Mouse (Mus musculus) urinary bladder, postnatal 4 days (tissue): ENCODE measurements around the gene Morn1.

Experiments
- DNase-seq, 2 experiments: peaks; one replicate each; pipeline ENCODE4 v3.0.0; 2021 to 2022; ENCODE audit warnings: low spot score in 2 of 2

Morn1 gene

DNA sequence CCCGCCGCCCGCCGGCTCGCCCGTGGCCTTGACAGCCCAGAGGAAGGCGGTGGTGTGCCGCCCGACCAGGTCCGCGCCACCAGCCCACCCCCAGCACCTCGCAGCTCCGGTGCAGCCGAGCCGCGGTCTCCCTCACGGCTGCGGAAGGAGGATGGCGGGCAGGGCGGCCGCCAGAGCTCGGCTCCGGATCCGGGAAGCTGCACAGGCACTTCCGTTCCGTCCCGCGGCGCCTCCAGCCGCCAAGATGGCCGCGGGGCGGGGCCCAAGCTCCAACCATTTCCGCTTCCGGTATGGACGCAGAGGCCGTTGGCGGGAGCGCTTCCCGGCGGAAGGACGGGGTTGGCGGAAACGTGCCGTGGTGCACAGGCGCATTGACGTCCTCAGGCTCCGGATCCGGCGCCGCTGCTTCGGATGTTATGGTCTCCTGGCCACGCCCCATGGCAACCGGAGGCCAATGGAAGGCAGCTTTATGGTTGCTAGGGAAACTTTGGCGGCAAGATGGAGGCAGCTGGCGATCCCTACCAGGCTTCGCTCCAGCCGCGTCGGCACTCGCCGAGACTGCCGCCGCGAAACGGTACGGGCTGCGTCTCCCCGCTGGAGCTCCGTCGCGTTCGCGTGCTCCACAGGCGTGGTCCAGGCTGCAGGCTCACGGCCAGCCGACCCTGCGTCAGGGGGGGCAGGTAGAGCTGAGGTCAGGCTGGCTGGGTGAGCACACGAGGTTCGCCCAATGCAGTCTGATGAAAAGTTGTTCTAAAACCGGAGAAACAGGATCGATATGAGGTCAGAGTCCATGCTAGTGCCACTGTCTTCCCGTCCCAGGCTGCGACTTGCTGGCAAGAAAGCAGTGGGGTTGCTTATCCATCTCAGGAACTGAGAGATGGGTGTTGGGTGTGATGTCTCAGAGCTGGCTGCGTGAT, at the start of gene Morn1, which contains the start of gene Rer1:
Gene Morn1, plus strand, starts transcription at position 470 of the 917 bp plus-strand sequence.
Gene Rer1, minus strand, starts transcription at position 275 of the 917 bp plus-strand sequence.
- peak; percentile 100 for DNase-seq

DNA sequence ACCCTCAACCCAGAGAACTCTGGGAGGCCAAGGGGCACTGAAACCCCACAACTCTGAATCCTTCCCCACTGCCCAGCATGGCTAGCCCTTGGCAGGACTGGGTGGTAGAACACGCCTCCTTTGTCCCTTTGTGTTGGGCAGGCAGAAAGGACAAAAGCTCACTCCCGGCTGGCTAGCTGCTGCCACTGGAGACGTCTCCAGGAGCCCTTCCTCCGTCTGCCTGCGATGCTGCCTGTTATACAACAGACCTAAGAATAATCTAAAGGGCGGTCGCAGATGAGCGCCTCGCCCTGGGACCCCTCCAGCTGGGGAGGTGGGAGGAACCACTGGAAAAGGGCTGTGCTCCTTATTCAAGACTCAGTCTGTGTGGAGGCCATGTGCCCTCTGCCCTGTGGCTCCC, 46.2 kb upstream of the Morn1 start:
- DNase-seq: no peak

DNA sequence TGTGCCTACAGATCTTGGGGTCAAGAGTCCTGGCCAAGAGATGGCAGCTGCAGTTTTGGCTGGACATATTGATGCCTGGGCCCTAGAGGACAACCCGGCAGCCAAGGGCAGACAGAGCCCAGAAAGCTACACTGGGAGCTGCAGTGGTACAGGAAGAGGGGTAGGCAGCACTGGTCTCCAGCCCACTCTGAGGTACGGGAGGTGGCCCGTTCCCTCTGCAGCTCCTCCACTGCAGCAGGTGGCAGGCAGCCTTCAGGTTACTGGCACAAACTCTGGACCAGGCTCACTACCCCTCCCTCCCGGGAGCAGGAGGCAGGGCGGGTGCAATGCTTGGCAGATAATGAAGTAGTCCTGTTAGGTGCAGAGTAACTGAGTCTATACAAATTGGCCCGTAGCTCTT, 45.7 kb upstream of the Morn1 start:
- DNase-seq: no peak

DNA sequence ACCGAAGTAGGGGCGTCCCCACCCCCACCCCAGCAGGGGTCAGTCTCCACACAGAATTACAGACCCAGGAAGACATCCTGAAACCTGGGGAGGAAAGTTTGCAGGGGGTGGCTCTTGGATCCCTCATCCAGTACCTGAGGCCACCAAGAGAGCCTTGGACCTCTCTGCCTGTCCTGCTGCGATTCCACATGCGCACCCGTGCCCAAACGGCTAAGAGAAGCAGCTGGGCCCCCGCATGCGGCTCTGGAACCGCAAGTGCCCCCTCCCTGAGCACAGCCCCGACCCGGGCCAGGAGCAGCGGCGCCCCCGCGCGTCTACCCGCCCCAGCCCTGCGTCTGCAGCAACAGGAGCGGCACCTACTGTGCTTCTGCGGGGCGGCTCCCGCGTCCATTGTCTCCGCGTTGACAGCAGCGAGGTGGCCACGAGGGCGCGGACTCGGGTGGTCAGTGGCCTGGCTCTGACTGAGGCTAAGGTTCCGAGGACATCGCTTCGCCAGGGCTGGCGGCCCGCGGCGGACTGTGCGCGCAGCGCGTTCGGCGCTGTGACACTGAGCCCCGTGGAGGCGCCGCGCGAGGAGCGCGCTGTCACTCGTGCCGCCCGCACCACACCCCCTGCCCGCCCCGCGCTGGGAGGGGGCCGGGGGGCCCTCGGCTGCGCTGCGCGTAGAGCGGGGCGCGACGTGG, 43.6 kb upstream of the Morn1 start:
- DNase-seq: no peak

DNA sequence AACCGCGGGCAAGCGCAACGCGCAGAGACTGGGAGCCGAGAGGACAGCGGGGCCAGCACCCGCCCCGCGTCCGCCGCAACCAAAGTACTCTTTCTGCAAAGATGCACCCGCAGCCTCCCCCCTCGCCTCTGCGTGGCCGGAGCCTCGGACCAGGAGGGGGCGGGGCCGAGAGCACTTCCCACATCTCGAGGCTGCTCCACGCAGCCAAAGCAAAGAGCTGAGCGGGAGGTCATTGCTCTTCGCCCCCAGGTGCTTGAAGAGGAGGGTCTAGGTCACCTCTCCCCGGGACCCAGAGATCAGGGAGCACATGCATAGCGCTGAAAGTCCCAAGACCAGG, 43.1 kb upstream of the Morn1 start:
- DNase-seq: no peak

DNA sequence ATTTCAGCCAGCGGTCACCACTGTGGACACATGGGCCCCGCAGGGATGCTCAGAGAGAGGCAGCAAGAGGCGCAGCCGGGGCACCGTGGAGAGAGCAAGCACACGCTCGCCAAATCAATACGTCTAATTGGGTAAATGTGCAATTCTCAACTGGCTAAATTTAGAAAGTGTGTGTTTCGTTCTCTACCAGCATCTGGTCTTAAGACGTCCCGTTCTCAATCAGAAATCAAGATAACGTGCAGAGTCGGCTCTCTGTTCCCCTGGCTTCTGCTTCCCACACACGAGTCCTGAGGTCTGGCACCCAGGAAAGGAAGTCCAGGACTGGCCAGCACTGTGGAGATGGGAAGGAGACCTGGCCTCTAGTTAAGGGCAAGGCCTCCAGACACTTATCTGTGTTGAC, 39.7 kb upstream of the Morn1 start:
- DNase-seq: no peak

DNA sequence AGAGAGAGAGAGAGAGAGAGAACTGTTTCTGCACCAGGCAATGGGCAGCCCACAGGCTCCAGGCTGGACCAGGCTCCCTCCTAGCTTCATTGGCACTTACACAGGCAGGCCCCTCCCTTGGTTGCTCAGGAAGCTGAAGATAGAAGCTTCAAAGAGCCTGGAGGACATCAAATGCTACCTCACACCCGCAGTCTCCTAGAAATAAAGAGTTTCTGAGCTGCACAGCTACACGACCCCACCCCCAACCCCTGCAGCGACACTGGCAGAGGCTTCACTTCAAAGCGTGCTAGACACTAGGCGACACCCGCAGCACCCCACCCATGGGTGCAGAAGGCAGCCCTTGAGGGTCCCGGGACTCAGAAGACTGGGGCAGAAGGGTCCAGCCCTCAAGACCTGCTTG, 36.3 kb upstream of the Morn1 start:
- no peak for DNase-seq

DNA sequence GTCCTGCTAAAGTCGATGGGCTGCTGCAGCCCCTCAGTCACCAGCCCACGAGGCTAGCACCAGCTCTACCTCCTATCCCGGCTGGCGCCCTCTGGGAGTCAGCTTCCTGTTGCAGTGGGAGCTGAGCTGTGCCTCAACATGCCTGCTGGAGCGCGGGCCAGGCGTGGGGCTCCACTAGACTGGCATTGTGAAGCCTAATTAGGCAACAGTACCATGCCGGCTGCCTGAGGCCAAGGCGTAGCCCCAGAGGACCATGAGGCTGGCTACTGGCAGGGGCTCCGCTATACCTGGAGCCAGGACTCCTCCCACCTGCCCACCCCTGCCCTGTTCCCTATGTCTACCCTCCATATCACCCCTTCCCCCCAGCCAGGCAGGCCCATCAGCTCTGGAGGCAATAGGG, 29.7 kb upstream of the Morn1 start, which contains the start of gene Plch2:
Gene Plch2, minus strand, starts transcription at position 61 of the 400 bp plus-strand sequence.
- DNase-seq: no peak

DNA sequence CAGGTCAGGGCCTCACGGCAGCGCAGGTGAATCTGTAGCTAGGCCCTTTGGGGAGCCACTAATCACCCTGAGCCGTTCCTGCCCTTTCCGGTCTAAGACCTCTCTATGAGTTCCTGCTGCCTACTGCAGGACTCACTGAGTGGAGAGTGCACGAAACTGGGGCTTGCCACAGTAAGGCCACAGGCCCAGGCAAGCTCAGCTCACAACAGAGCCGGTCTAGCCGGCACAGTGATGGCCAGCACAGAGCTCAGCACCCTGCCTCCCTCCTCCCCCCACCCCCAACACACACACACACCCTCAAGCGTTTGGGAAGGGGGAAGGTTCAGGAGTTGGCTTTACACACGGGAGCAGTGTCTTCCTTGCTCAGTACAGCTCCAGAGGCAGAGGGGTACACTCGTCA, 28.1 kb upstream of the Morn1 start:
- no peak for DNase-seq

DNA sequence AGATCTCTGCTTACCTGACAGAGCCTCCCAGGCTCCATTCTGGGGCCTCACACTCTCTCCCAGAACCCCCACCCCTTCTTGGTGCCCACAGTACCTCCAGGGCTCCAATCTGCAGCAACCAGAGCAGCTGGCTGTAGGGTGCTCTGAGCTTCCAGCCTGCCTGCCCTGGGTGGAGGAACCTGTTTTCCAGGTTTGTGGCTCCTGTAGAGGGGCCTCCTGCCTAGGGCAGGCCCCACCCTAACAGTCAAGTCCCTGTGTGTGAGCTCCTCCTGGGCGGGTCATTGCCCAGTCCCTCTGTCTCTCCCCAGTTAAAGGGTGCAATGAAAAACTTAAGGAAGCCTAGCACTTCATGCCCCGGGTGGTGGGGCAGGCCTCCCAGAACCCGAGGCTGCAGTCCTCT, 22.5 kb upstream of the Morn1 start:
- peak in 1 of 2 experiments; percentile 59 for DNase-seq

DNA sequence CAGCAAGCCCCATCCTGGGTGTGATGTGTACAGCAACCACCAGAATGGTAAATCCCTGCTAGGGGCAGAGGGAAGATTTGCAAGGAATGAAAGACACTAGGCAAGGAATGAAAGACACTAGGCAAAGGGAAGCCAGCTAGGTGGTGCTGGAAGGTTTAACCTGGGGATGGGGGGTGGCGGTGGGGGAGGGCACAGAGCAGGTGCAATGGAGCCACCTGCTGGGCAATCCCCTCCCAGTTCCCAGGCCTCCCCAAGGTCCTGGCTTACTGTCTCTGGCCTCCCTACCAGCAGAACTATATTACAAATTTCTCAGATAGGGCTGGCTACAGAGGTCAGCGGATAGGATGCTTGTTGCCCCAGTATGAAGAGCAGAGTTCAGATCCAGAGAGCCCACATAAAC, 21.9 kb upstream of the Morn1 start:
- DNase-seq: no peak

DNA sequence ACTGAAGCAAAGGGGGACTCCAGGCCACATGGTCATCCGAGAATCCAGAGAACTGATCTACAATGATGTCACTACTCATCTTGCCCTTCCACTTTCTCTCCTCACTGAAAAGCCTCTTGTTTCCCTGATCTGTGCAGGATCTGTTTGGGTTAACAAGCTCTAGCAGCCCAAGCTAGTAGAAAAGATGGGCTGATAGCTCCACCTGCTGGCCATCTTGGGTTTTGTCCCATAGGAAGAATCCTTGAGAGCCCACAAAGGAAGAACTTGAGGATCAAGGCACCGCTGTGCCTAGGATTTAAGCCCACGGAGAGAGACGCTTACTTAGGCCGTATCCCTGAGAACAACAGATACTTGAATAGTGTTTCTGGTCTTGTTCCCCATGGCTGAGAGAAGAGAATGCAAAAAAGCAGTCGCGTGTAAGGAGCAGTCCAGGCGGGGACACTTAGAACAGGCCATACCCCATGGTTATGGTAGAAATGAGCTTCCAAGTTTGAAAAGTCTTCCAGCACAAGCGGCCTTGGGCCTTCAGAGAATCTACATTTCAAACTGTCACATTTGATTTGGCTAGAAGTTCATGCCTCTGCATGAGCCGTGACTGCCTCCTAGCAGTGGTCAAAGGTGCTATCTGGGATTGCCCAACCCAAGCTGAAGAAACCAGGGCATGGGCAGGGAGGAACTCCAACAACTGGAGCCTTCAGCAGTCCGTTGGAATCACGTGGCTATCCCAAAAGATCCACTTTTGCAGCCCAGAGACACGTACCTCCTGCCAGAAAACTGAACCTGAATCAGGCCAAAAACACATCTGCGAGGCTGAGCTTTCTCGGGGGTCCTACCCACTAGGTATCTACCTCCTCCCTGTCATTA, 20.2 kb upstream of the Morn1 start:
- peak; percentile 77 to 88 for DNase-seq

DNA sequence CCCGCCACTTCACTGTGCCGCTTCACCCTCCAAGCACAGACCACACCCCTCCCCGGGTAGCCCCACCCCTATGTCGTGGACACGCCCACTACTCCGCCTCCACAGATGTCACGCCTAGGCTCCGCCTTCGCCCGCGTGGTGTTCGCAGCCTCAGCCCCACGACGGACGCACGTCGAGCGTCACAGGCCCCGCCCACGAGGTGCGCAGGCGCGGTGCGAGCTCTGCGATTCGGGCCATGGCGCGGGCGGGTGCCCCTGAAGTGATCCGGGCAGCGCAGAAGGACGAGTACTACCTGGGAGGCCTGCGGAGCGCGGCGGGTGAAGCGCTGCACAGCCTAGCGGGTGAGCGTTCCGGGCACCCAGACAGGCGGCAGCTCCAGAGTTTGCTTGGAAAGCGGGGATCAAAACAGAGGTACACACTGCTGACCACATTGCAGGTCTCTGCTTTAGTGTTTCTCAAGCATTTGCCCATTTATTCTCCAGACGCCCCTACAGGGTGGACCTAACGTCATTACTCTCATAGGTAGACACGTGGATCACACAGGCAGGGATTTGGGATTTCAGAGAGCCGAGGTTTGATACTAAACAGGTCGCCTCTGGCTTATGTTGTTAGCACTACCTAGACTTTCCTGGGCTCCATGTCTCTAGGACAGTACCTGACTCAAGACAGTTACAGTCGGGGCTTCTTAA, 19.4 kb upstream of the Morn1 start, which contains the start of gene Pex10:
Gene Pex10, plus strand, starts transcription at position 183 of the 689 bp plus-strand sequence.
- peak; percentile 95 to 97 for DNase-seq

DNA sequence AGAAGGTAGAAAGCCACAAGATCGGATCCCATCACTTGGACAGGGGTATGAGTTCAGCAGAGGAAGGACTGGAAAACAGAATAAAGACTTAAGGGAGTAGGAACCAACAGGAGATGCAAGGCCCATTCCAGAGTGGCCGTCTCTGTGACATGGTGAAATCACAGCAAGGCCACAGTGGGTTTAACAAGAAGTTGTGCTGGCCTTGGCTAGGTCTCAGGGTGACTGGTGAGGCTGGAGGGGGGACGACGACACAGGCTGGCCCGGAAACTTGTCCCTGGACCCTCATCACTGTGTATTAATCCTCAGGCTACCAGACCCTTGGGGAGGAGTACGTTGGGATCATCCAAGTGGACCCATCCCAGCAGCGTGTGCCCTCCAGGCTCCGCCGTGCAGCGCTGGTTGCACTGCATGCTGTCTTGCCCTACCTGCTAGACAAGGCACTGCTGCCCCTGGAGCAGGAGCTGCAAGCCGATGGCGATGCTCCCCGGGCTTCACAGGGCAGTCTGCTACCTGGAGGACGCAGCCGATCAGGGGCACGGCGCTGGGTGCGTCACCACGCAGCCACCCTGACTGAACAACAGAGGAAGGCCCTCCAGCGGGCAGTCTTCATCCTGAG, 17.9 kb upstream of the Morn1 start:
- DNase-seq: no peak

DNA sequence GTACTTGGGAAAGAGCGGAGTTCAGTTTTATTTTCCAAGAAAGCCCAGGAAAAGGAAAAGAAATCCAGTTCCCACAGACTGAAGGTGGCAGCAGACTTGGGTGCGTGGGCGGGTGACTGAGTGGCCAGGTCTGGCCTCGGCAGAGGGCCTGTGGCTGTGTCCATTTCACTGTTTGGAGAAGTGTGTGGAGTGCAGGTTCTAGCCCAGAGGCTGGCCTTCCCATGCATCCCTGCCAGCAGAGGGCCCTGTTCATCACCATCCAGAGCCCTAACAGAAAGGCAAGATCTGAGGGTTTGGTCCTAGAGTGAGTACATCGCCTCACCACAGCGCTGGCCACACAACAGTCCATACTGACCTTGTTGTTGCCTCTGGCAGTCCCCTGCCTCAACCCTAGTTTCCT, 17.2 kb upstream of the Morn1 start:
- DNase-seq: no peak

DNA sequence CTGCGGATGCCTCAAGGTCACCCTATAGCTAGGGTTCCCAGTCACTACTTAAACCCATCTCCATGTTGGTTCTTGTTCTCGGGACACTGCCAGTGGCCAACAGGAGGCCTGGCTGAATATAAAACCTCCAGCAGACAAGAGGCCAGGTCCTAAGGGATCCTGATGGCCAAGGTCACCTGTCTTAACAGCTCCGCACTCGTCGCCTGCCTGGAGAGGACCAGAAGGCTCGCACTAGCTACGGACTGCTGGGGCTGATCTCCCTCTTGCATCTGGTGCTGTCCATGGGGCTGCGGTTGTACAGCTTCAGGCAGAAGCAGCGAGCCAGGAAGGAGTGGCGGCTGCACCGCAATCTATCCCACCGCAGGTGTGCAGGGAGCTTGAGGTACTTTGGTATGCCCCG, 16.2 kb upstream of the Morn1 start:
- DNase-seq: no peak

DNA sequence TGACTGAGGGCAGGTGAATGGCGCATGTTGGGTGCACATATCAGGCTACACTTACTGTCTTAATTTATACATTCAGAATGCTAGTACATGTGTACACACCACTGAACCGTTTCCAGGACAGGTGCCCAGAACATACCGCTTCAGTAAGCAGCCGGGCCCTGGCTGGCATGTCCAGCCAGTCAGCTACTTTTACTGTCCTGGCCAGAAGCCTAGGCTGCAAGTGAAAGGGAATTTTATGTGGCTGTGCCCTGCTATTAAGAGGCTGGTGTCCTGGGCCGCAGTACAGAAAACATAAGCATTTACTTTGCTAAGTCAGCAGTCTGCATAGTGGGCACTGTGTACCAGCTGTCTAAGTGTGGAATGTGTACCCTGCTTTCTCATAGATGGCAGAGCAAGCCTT, 15.5 kb upstream of the Morn1 start:
- no peak for DNase-seq

DNA sequence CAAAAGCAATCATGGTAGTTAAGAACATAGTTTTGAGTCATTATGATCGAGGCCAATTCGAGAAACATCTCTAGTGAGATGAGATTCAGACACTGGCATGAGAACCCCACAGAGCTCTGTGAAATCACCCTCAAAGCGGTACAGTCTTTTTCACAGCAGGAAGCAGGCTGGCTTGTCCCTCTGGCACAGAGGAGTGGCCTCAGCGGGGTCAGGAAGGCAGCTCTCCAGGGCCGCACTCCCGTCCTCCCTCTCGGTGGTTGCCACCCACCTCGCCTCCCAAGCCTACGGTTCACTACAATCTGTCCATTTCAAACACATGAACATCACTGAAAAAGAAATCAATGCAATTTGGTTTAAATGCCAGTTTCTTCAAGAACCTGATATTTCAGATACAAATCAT, 12.0 kb upstream of the Morn1 start:
- DNase-seq: no peak

DNA sequence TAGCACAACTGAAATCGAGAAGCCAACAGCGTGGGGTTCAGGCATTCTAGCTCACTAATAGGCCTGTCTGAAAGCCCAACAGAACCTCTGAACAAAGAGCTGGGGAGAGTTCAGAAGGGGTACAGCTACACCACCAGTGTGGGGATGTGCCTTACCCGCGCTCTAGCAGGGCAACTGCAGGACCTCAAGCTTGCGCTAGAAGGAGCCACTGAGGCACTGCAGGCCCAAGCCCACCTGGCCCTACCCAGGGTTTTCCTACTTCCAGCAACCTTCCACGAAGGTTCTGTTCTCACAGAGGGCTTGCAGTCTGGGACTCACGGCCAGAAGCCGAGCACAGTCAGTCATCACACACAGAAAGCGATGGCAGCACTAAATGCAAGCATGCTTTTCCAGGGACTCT, 11.2 kb upstream of the Morn1 start:
- DNase-seq: no peak

DNA sequence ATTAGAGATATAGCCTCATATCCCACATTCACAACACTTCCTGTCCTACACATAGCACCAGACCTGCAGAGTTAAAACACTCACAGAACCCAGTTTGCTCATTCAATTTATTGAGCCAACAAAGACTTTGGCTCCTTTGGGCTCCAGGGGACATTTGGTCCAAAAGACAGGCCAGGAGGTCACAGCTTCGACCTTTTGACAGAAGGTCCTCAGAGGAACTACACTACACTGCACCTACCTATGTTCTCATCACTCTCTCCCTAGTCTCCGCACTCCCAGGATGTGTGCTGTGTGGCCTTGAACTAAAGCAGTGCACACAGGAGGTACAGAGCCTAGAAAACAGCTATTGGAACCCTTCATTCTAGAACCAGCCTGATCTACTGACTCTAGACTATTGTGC, 10.6 kb upstream of the Morn1 start:
- DNase-seq: no peak

DNA sequence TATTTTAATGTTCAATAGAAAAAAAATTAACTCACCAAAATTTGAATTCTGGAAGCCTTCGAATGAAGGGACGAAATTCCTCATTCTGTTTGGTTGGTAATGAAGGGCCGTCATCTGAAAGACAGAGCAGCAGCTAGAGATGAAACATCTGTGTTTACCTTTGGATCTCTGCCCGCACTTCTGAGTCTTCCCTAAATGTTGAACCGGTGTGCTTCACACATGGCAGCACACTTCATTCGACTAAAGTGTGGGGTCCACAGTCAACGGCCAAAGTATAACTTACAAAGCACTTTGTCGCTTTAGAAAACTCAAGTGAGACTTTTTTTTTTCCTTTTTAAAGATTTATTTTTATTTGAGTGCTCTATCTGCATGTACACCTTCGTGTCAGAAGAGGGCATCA, 9.7 kb upstream of the Morn1 start:
- no peak for DNase-seq
